Mouse (Mus musculus) hindbrain, embryonic 10.5 days (tissue): ENCODE results near the gene Sun2. TPM values are rescaled to one million over a fixed set of nuclear protein-coding genes. Genes with fewer than 3 reads are reported as not detected.

ENCODE experiments used
- DNase-seq: peaks from one replicate; pipeline ENCODE4 v3.0.0-alpha.2; 2017; ENCODE audit warnings: low spot score
- H3K27ac ChIP-seq: fragments of 300-500 bp; sonication (generic); 2 replicates; pipeline ENCODE4 v1.5.1; 2016; ENCODE audit warnings: mild to moderate bottlenecking, moderate library complexity
- H3K27me3 ChIP-seq: fragments of 300-500 bp; sonication (generic); 2 replicates; pipeline ENCODE4 v1.6.1; 2016; ENCODE audit warnings: mild to moderate bottlenecking; ENCODE audit not compliant: poor library complexity, insufficient read depth, severe bottlenecking
- H3K36me3 ChIP-seq: fragments of 300-500 bp; sonication (generic); 2 replicates; pipeline ENCODE4 v1.6.1; 2016; ENCODE audit warnings: mild to moderate bottlenecking, moderate library complexity
- H3K4me1 ChIP-seq: fragments of 300-500 bp; sonication (generic); replicated peaks from 2 replicates; pipeline ENCODE4 v1.6.1; 2016; ENCODE audit warnings: mild to moderate bottlenecking
- H3K4me3 ChIP-seq: fragments of 300-500 bp; sonication (generic); 2 replicates; pipeline ENCODE4 v1.5.1; 2016; ENCODE audit warnings: mild to moderate bottlenecking, moderate library complexity
- H3K9me3 ChIP-seq: fragments of 300-500 bp; sonication (generic); 2 replicates; pipeline ENCODE4 v1.6.1; 2016; ENCODE audit warnings: mild to moderate bottlenecking, moderate library complexity
- WGBS: fragments of 180-500 bp; shearing (Covaris S2); methylation state at CpG from one replicate; pipeline ENCODE4 v1.1.7; 2016; 5-methylcytosine and 5-hydroxymethylcytosine counted together
- polyA plus RNA-seq: library from polyadenylated mRNA; unstranded; fragments of >200 nt; fragmentation: Nextera tagmentation; extraction: Ambion mirVana; gene quantifications from 2 replicates; pipeline ENCODE4 v1.2.1, GENCODE M21; 2016

Sun2 gene
- polyA plus RNA-seq, 1 experiment from 2014 or later = 5.0 TPM

- H3K36me3 ChIP-seq = peaks cover 42% of the 10 kb centered on the region
- no peaks in the 10 kb centered on the region for H3K9me3 ChIP-seq
- 93% methylated on average over 10 of the region's 10 CpGs for whole genome bisulfite sequencing
- peaks cover 3% of the 10 kb centered on the region; the same call in 1 of the 2 replicates for H3K4me1 ChIP-seq
- no peak for DNase-seq
- no peak overlapping the region for H3K4me3 ChIP-seq
- no peak overlapping the region for H3K27ac ChIP-seq
- no peaks in the 10 kb centered on the region for H3K27me3 ChIP-seq
Observed at GRCm38 (mm10) chr15:79766586-79767071, 24.3 kb upstream of the Sun2 start.

DNA sequence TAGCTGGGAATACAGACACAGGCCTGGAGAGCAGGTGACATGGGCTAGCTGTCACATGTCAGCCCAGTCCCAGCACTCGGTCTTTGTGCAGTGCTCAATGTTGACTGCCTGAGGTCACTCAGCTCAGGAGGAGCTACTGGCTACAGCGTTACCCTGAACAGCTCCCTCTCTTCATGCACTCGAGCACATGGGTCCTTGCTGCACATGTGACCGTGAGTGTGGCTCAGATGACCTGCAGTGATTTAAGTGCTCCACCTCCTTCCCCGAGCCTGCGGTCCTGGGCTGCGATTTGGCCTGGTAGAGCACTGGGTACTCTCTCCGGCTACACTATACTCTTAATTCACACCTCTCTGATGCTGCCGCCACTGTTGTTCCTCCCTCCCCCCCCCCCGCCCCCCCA lies 23.8 kb upstream of the Sun2 start:
- H3K27ac ChIP-seq = no peak overlapping the region

GRCm38 (mm10) chr15:79765361-79765760 lies 23.0 kb upstream of the Sun2 start:
- peaks cover 51% of the 10 kb centered on the region for H3K36me3 ChIP-seq
- no peak for DNase-seq
- WGBS = 81% methylated on average over 2 of the region's 2 CpGs

More for the DNA sequence above, 23.8 kb upstream of the Sun2 start:
- H3K9me3 ChIP-seq = no peaks in the 10 kb centered on the region
- no peak for DNase-seq
- H3K4me1 ChIP-seq = peaks cover 3% of the 10 kb centered on the region; the same call in 1 of the 2 replicates
- H3K36me3 ChIP-seq = peaks cover 45% of the 10 kb centered on the region
- no peaks in the 10 kb centered on the region for H3K27me3 ChIP-seq
- H3K4me3 ChIP-seq = no peak overlapping the region
- WGBS = 77% methylated on average over 10 of the region's 10 CpGs

DNA sequence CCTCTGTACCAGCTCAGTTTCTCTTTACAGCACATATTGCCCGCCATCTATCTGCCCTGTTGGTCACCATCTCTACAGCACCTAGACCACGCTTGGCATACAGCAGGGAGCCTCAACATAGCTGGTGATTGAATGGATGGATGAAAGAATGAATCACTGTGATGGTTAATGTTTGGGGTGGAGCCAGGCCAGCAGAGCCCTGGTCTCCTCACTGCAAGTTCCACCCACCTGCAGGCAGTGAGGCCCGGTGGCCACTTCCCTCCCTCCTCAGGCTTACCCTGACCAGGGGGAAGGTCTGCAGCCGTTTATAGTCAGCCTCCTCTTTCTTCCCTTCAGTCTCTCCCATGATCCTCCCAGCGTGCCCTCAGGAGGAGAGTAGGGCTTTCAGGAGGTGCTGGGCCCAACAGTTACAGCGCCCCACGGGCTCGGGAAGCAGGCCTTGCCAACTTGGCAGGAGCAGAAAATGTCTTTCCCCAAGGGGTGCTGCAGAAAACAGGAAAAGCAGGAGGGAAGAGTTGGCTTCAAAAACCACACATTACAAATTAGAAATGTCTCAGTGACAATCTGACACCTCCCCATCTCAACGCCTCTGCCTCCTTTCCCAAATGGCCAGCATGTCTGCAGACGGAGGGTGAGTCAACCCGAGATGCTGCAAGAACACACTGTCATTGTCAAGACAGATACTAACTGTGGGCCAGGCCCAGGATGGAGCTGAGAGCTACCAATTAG lies 22.4 kb upstream of the Sun2 start:
- WGBS = 87% methylated on average over 11 of the region's 11 CpGs
- no peaks in the 10 kb centered on the region for H3K9me3 ChIP-seq
- H3K4me3 ChIP-seq = no peak overlapping the region
- H3K27me3 ChIP-seq = no peaks in the 10 kb centered on the region
- peaks cover 3% of the 10 kb centered on the region; the same call in 1 of the 2 replicates for H3K4me1 ChIP-seq
- H3K27ac ChIP-seq = no peak overlapping the region
- H3K36me3 ChIP-seq = peaks cover 51% of the 10 kb centered on the region
- no peak for DNase-seq

More at GRCm38 (mm10) chr15:79765361-79765760, 23.0 kb upstream of the Sun2 start:
- no peak overlapping the region for H3K27ac ChIP-seq
- H3K4me3 ChIP-seq = no peak overlapping the region
- H3K9me3 ChIP-seq = no peaks in the 10 kb centered on the region
- no peaks in the 10 kb centered on the region for H3K27me3 ChIP-seq
- peaks cover 3% of the 10 kb centered on the region; the same call in 1 of the 2 replicates for H3K4me1 ChIP-seq

DNA sequence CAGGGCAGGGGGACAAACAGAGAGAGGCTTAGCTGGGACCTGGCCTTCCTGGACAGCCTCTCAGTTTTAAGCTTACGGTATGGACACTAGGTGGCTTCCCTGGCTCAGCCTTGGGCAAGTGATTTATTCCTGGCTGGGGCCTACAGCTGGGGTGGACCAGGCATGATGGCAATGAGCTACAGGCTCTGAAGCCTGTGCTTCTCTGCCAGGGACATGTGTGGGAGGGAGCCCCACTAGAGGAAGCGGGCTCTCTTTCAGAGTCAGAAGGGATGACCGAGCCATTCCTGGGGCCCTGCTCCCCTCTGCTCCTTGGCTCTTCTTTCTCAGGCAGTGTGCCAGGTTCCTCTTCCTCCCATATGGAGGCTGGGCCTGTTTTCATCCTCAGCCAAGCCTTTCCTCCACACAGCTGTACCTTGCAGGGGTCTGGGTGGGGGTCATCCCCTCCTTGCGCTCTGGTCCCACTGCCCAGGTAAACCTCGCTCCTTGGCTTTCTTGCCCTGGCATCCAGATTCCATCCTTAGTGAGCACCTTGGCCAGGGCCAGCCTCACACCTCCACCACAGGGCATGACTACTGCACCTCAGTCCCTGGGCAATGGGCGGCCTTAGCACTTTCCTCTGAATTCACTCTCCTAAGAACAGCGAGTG lies 21.4 kb upstream of the Sun2 start:
- Histone ChIP-seq H3K4me1 (peaks cover 3% of the 10 kb centered on the region; the same call in 1 of the 2 replicates), H3K4me3 (no peak overlapping the region), H3K27ac (no peak overlapping the region), H3K36me3 (peaks cover 51% of the 10 kb centered on the region), H3K9me3 (no peaks in the 10 kb centered on the region), H3K27me3 (no peaks in the 10 kb centered on the region)
- no peak for DNase-seq
- WGBS = 89% methylated on average over 7 of the region's 7 CpGs

GRCm38 (mm10) chr15:79763001-79763400 lies 20.7 kb upstream of the Sun2 start:
- H3K9me3 ChIP-seq = no peaks in the 10 kb centered on the region
- no peak for DNase-seq
- 92% methylated on average over 9 of the region's 9 CpGs for WGBS
- H3K27me3 ChIP-seq = no peaks in the 10 kb centered on the region
- no peak overlapping the region for H3K27ac ChIP-seq
- H3K4me3 ChIP-seq = no peak overlapping the region
- H3K4me1 ChIP-seq = no peaks in the 10 kb centered on the region
- peaks cover 51% of the 10 kb centered on the region for H3K36me3 ChIP-seq

- peaks cover 49% of the 10 kb centered on the region for H3K36me3 ChIP-seq
- no peak overlapping the region for H3K27ac ChIP-seq
- H3K4me1 ChIP-seq = peaks cover 15% of the 10 kb centered on the region
- DNase-seq = no peak
- H3K4me3 ChIP-seq = no peak overlapping the region
- no peaks in the 10 kb centered on the region for H3K27me3 ChIP-seq
- 90% methylated on average over 6 of the region's 6 CpGs for WGBS
- H3K9me3 ChIP-seq = no peaks in the 10 kb centered on the region
Observed at GRCm38 (mm10) chr15:79760956-79761355, 18.6 kb upstream of the Sun2 start.

DNA sequence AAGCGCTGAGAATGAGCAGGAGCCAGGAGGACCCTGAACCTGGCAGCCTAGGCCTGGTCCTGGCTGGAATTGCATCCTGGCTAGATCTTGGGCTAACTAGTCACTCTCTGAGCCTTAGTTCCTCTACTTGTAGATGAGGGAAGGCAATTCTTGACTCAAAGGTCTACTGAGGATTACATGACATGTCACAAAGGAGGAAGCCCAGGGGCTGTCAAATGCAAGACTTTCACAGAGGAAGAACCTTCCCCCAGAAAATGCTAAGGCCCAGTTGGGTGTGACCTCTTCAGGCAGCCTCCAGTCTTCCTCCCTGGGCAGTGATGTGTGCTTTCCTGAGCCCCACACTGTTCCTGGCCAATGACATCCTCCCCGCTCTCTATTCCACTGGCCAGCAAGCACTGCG lies 14.8 kb upstream of the Sun2 start:
- no peak for DNase-seq
- H3K4me3 ChIP-seq = no peak overlapping the region
- peak overlapping the region; percentile 72; the same call in 1 of the 2 replicates for H3K27ac ChIP-seq
- H3K36me3 ChIP-seq = peaks cover 14% of the 10 kb centered on the region
- H3K9me3 ChIP-seq = no peaks in the 10 kb centered on the region
- H3K4me1 ChIP-seq = peaks cover 24% of the 10 kb centered on the region
- 93% methylated on average over 3 of the region's 3 CpGs for WGBS
- H3K27me3 ChIP-seq = no peaks in the 10 kb centered on the region

DNA sequence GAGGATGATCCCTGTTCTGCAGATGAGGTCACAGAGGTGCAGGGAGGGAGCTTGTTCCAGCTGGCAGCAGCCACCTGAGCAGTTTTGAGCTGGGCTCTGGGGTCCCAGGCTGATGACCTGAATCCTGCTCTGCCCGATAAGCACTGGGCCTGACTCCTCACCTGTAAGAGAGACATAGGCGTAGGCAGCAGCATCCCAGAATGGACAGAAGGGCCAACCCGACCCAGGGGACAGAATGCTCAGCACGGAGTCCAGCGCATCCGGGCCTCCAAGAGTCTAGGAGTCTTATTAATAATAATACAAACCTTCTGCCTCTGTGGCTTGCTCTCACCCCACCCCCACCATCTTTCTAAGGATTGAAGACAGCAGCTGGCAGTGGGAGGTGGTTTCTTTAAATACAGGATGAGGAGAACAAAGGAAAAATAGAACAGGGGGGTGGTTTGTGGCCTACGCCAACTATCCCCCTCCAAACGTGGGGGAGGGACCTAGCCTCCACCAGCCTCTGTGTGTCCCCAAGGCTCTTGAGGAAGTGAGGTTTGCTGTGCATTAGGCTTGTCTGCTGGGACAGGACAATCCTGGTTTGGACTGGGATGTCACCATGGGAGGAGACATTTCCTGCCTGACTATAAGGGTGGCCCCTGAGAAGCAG lies 13.8 kb upstream of the Sun2 start:
- DNase-seq = no peak
- no peaks in the 10 kb centered on the region for H3K27me3 ChIP-seq
- peak overlapping the region; percentile 72 for H3K27ac ChIP-seq
- WGBS = 74% methylated on average over 8 of the region's 8 CpGs
- no peaks in the 10 kb centered on the region for H3K9me3 ChIP-seq
- peaks cover 24% of the 10 kb centered on the region for H3K4me1 ChIP-seq
- H3K4me3 ChIP-seq = no peak overlapping the region
- H3K36me3 ChIP-seq = peaks cover 6% of the 10 kb centered on the region; the same call in 1 of the 2 replicates

DNA sequence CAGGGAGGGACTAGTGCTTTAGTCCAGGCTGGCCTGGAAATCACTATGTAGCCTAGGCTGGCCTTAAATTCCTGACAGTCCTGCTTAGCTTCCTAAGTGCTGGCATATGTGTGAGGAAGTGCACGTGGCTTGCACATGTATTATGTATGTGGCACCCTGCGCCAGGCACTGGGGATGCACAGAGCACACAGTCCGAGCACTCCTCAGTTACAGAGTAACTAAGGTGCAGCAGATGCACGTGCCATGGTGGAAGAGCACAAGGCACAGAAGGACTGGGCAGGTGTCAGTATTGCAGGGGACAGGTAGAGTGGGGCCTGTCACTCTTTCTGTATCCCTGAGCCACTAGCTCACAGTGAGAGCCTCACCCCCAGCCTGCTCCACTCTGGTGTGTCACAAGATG lies 12.8 kb upstream of the Sun2 start:
- WGBS = 84% methylated on average over 4 of the region's 4 CpGs
- no peaks in the 10 kb centered on the region for H3K36me3 ChIP-seq
- no peak overlapping the region for H3K4me3 ChIP-seq
- H3K27ac ChIP-seq = no peak overlapping the region; the same call in 1 of the 2 replicates
- H3K4me1 ChIP-seq = peaks cover 24% of the 10 kb centered on the region
- no peaks in the 10 kb centered on the region for H3K27me3 ChIP-seq
- DNase-seq = no peak
- H3K9me3 ChIP-seq = no peaks in the 10 kb centered on the region

DNA sequence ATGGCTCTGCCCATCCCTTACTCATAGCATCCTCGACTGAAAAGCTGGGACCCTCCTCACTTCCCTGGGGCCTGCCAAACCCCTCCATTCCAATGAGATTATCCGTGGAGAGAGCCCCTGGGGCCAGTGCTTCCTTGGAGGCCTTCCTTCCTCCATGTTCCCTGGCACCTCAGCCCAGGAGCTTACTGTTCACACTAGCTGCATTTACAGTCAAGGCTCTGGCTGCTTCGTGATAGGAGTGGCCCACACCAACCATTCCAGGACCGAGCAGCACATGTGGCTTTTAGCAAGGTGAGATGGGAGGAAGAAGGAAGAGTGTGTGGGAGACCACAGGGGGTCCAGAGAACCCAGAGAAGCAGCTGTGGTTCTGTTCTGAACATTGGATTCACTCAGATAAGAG lies 11.5 kb upstream of the Sun2 start:
- DNase-seq = no peak
- WGBS = 59% methylated on average over 4 of the region's 4 CpGs
- Histone ChIP-seq H3K4me3 (no peak overlapping the region), H3K36me3 (no peaks in the 10 kb centered on the region), H3K27me3 (no peaks in the 10 kb centered on the region), H3K9me3 (no peaks in the 10 kb centered on the region), H3K27ac (no peak overlapping the region), H3K4me1 (peaks cover 24% of the 10 kb centered on the region)

DNA sequence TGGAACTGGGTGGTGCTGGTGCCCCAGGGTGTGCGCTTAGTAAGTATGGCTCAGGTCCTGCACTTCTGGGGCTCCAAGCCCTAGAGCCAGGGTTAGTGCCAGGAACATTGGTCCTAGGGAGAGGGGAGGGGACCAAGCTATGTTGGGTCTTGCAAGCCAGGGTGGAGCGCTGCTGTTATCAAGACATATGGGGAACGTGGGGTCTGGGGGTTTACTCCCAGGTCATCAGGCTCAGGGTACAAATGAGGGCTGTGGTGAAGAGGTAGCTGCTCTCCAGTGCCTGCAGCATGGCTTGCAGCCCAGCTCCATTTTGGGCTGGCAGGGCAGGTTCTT lies 11.1 kb upstream of the Sun2 start:
- Histone ChIP-seq H3K27ac (no peak overlapping the region), H3K9me3 (no peaks in the 10 kb centered on the region), H3K36me3 (no peaks in the 10 kb centered on the region), H3K4me1 (peaks cover 24% of the 10 kb centered on the region), H3K27me3 (no peaks in the 10 kb centered on the region), H3K4me3 (no peak overlapping the region)
- 90% methylated on average over 3 of the region's 3 CpGs for WGBS
- no peak for DNase-seq
